Mouse (Mus musculus) common myeloid progenitor, adult 5-6 weeks (primary cell): ENCODE data around the gene Pltp. TPM values are rescaled to one million over a fixed set of nuclear protein-coding genes. Genes with fewer than 3 reads are reported as not detected.
A peak's percentile ranks its signal among the peaks of the same experiment; 100 is the strongest.
"Not testable (repeated sequence)": the region's sequence is repeated elsewhere in the genome, so short reads cannot be mapped to it uniquely, and the experiment has no call there.

Experiments used
- ATAC-seq: replicated peaks from 2 replicates; pipeline ENCODE4 v1.8.0; 2016; ENCODE audit warnings: low read depth, mild to moderate bottlenecking, moderate TSS enrichment, inconsistent platforms; ENCODE audit not compliant: poor library complexity, severe bottlenecking
- total RNA-seq: library from RNA; stranded (forward); fragments of 200-1000, 187-1606 nt; gene quantifications from 2 replicates; pipeline ENCODE4 v1.2.3, GENCODE M21; 2017

The Pltp gene
- total RNA-seq, 1 experiment from 2014 or later, result not detected

- ATAC-seq, result peak; percentile 77
Observed at GRCm38 (mm10) chr2:164879568-164880277, 22.2 kb upstream of the Pltp start.

GRCm38 (mm10) chr2:164879228-164879567, 21.7 kb upstream of the Pltp start, which contains the start of gene Pcif1:
Gene Pcif1, plus strand, starts transcription at chr2:164879304.
- peak; percentile 58 for ATAC-seq

DNA sequence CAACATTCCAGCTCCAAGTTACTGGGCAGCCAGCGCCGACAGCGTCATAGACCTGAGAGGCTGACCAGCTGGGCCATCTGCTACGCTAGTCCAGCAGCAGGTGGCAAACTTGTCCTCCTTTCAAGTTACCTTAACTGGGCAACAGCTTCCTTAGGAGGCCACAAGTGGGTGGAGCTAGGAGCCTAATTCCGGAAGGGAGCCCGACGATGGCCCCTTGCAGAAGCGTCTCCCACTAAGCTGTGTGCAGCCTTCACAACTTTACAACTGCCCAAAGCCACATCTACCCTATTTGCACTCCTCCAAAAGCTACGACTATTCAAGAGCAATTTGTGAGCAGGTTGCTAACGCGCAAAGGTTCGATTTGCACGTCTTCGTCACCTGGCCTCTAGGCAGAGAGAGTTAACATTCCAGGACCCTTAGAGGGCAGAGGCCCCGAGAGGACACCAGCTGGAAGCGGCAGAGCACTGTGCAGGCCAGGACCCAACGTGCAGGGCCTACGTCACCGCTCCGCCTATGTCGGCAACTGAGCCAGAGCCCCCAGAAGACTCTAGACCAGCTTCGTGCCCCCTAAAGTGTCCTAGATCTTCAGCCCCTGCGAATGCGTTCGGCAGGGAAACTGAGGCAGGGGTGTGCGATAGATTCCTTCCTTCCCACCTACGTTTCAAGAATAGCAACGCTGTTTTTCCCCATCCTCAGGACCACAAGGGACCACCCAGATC, 21.2 kb upstream of the Pltp start:
- ATAC-seq, result peak; percentile 51

GRCm38 (mm10) chr2:164877376-164878215, 20.1 kb upstream of the Pltp start:
- not testable (repeated sequence) for ATAC-seq

DNA sequence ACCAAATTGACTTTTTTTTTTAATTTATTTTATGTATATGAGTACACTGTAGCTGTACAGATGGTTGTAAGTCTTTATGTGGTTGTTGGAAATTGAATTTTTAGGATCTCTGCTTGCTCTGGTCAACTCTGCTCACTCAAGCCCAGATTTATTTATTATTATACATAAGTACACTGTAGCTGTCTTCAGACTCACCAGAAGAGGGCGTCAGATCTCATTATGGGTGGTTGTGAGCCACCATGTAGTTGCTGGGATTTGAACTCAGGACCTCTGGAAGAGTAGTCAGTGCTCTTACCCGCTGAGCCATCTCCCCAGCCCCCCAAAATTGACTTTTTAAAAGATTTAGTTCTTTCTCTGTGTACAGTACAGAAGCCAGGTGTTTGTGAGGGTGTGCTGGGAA, 18.1 kb upstream of the Pltp start:
- not testable (repeated sequence) for ATAC-seq

GRCm38 (mm10) chr2:164874239-164874769, 16.8 kb upstream of the Pltp start:
- ATAC-seq, result no peak

- no peak for ATAC-seq
Observed at GRCm38 (mm10) chr2:164873621-164874020, 16.1 kb upstream of the Pltp start.

- no peak for ATAC-seq
Observed at GRCm38 (mm10) chr2:164871602-164872303, 14.2 kb upstream of the Pltp start.

GRCm38 (mm10) chr2:164868491-164868890, 11.0 kb upstream of the Pltp start:
- ATAC-seq, result peak; percentile 42; the same call in 1 of the 2 replicates

DNA sequence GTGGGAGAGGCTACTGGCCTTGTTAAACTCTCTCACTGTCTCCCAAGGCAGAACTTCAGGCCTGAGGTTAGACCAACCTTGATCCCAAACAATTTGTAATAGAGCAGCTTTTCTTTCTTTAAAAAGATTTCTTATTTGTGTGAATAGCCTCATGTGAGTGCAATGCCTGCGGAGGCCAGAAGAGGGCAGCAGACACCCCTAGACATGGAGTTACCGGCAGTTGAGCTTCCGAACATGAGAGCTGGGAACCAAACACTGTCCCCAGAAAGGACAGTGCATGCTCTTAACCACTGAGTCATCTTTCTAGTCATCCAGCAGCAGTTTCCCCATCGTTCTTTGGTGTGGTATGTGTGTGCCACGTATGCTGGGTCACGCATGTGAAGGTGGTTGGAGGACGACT, 10.1 kb upstream of the Pltp start:
- no peak for ATAC-seq

DNA sequence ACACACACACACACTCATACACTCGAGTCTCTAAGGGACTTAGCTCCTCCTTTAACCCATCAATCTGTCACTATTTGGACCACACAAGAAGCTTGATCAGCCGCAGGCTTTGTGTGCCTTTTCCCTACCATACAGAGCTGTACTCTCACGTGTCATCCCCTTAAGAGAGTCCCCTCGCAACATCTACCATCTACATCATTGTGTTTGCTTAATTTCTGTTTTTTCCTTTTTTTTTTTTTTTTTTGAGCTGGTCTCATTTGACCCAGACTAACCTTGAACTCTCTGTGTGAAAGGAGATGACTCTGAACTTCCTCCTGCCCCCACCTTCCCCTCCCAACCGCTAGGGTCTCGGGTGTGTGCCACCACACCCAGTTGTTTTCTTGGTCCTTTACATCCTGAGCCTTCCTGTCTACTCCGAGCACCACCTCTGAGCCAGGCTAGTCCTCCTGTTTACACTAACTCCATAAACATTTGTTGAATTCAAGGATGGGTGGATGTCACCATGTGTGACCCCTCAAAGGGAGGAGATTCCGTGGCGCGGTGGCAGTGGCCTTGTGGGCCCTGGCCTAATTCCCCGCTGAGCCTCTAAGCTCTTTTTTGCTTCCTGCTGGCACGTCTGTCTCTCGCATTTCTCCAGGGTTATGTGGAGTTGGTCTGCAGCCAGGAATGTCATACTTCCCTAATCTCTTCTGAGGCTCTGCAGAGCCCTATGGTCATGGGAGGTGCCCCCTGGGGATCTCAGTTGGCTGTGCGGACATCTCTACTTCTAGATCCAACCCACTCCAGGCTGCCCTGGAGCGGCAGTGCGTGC, 9.4 kb upstream of the Pltp start:
- peak; percentile 64 for ATAC-seq

- ATAC-seq, result no peak
Observed at GRCm38 (mm10) chr2:164864593-164864992, 7.1 kb upstream of the Pltp start.

DNA sequence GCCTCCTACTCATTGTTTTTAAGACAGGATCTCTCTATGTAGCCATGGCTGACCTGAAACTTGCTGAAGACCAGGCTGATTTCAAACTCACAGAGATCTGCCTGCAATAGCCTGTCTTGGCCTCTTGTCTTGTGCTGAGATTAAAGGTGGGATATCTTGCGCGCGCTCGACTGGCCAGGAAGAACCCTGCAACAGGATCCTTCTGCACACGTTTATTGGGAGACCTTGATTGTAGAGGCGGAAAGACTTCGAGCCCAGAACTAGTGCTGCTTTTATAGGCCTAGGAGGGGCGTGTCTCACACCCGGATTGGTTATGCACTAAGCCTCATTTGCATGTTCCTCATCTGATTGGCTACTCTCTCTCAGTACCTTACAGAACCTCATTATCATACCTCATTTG, 5.9 kb upstream of the Pltp start:
- ATAC-seq, result not testable (repeated sequence)

DNA sequence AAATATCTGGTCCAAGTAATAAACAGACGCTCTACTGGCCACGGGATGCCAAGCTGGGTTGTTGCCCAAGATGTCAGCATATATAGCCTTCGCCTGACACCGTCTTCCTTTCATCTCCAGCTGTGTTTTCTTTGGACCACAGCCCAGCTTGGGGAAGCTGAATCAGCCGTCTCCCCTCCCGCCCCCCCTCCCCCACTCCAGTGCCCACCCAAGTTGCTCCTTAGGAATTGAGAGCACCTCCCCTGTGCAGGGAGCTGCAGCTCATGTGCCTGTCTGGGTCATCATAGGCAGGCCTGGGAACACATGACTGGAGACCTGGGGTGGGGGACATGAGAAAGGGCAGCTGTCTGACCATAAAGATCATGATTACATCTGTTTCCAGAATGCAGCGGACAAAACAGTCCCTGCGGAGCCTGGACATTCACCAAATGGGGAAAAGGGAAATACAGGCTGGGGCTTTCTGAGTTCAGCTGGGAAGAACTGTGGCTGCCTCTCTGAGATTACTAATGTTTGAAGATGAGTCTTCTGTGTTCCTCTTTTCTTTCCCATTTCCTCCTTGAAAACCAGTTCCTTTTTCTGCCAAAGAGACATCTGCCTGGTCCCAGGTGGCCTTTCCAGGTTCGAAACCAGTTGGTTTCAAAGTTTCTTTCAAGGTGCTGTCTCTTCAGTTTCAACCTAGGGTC, 4.8 kb upstream of the Pltp start:
- ATAC-seq, result peak; percentile 14

- ATAC-seq, result no peak
Observed at GRCm38 (mm10) chr2:164861094-164861493, 3.6 kb upstream of the Pltp start.

DNA sequence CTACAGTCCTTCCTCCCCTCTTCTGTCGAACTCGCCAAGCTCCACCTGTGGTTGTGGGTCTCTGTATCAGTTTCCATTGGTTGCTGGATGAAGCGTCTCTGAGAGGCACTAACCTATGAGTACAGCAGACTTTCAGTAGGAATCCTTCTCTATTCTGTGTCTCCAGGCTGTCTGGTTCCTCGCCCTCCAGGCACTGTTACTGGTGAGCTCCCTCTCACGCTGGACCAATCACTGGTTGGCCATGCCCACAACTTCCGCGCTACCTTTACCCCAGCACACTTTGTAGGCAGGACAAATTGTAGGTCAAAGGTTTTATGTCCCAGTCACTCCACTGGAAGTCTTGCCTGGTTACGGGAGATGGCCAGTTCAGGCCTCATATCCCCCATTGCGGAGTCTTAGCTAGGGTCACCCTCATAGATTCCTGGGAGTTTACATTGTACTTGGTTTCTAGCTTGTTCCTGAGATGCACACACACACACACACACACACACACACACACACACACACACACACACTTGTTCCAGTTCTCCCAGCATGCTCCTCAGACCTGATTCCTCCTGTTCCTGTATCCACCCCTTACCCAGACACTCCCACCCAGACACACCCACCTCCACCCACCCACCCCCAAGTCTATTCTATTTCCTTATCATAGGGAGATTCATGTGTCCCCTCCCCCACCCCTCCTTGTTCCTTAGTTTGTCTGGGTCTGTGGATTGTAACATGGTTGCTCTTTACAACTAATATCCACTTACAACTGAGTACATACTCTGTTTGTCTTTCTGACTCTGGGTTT, 2.3 kb upstream of the Pltp start:
- ATAC-seq, result no peak

DNA sequence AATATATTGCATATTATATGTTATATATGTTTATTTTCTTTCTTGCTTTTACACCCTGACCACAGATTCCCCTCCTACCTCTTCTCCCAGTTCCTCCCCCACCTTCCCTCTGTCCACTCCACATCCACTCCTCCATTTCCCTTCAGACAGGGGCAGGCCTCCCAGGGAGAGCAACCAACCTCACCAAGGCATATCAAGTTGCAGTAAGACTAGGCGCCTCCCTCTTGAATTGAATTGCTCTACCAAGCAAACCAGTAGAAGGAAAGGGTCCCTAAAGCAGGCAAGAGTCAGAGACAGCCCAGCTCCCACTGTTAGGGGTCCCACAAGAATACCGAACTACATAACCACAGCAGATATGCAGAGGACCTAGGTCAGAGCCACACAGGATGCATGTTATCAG, 1.6 kb upstream of the Pltp start:
- ATAC-seq, result no peak
